Mouse (Mus musculus): ENCODE results near the gene Lpar1.

DNA sequence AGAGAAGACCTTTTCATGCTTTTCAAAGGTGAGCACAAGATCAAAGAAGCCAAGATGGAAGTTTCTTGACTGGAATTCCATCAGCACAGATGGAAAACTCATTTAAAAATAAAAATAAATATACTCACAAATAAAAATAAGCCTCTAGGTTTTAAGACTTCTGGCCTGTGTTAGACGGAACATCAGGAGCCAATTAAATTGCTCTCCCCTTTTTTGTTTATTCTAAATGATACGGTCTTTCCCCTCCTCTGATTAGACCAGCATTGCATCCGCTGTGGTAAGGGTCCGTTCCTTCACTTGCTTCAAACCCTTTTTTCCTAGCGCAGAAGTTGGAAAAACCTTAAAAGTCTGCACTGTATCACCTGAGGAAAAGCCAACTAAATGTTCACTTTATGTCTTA lies 26.8 kb upstream of the Lpar1 start:
- TF ChIP-seq CTCF (IDR thresholded peaks at IDR 0.05; ENCODE audit: low read depth) (no peak), EP300 (optimal IDR thresholded peaks at IDR 0.05) (no peak)
